Mouse (Mus musculus): Measurements from ENCODE around the gene Sox2. TPM values are rescaled to one million over a fixed set of nuclear protein-coding genes. Genes with fewer than 3 reads are reported as not detected.

Sox2 gene
- not detected in 2 replicates for polyA plus RNA-seq (2012; ENCODE audit: insufficient read depth, insufficient read length, missing spikeins)

GRCm38 (mm10) chr3:34649726-34650620 lies at the start of gene Sox2:
Gene Sox2, plus strand, starts transcription at chr3:34650405.
- Histone ChIP-seq H3K4me3 (ENCODE audit: insufficient read depth, low read length) (no peak within 1 kb of the TSS; the same call in 1 of the 2 replicates), H3K4me1 (ENCODE audit: control insufficient read depth, insufficient read depth, low read length) (no peaks in the 10 kb centered on the region), H3K27ac (ENCODE audit: insufficient read depth, low read depth, low read length) (no peak within 1 kb of the TSS)
- TF ChIP-seq CTCF (IDR thresholded peaks at IDR 0.05; ENCODE audit: low read depth, low read length) (no peak), POLR2A (IDR thresholded peaks at IDR 0.05; ENCODE audit: borderline replicate concordance, low read depth, low read length) (no peak)

DNA sequence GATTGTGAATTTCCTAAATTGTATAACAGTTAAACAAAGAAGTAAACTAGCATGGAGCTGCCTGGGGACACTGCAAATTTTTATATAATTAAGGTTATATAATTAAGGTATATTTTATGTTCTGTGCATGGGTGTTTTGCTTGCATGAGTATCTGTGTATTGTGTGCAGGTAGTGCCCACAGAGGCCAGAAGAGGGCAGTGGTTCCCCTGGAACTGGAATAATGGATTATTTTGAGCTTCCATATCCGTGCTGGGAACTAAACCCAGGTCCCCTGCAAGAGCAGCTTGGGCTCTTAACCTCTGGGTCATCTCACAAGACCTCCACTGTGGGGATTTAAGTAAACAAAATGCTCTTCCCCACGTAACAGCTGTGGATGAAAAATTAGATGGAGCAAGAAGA lies 49.1 kb upstream of the Sox2 start:
- Histone ChIP-seq H3K4me3 (ENCODE audit: insufficient read depth, low read length) (no peak overlapping the region), H3K4me1 (ENCODE audit: control insufficient read depth, insufficient read depth, low read length) (no peaks in the 10 kb centered on the region), H3K27ac (ENCODE audit: insufficient read depth, low read depth, low read length) (no peak overlapping the region)
- no peak for TF ChIP-seq POLR2A (IDR thresholded peaks at IDR 0.05; ENCODE audit: borderline replicate concordance, low read depth, low read length)
- no peak for TF ChIP-seq CTCF (IDR thresholded peaks at IDR 0.05; ENCODE audit: low read depth, low read length)

DNA sequence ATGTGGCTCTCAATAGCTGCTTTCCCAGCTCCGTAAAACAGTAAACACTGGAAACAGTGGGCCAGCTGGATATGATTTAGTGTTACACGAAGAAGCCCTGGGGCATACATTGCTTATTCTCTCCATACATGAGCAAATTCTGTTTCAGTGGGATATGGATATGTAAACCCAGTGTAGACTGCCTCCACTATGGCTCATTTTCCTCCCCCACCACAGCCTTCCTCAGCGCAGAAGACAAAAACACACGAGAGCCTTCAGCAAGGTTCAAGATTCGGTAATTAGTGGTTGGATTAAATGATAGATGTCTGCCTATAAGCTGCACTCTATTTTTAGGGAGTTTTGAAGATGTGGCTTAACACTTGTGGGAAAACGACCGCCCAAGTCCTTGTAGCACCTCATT lies 36.1 kb upstream of the Sox2 start:
- H3K4me3 ChIP-seq (ENCODE audit: insufficient read depth, low read length): no peak overlapping the region
- H3K27ac ChIP-seq (ENCODE audit: insufficient read depth, low read depth, low read length): no peak overlapping the region
- H3K4me1 ChIP-seq (ENCODE audit: control insufficient read depth, insufficient read depth, low read length): no peaks in the 10 kb centered on the region
- no peak for TF ChIP-seq POLR2A (IDR thresholded peaks at IDR 0.05; ENCODE audit: borderline replicate concordance, low read depth, low read length)

DNA sequence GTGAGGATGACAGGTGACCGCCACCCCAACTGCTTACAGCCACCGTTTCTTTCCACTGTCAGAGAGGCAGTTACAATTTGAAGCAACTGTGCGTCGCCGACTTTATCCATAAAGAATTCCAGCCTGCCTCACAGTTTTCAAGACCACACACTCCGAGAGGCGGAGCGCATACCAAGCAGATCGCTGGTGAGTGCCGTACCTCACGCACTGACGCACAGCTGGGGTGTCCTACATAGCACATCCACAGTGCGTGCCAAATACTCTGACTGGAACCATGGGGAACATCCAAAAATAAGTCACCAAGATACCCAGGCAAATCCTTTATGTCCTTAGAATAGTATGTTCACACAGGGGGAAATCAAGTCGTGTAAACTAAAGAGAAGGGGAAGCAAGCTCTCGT lies 34.7 kb upstream of the Sox2 start:
- no peak for TF ChIP-seq POLR2A (IDR thresholded peaks at IDR 0.05; ENCODE audit: borderline replicate concordance, low read depth, low read length)
- no peak for TF ChIP-seq CTCF (IDR thresholded peaks at IDR 0.05; ENCODE audit: low read depth, low read length)
- Histone ChIP-seq H3K27ac (ENCODE audit: insufficient read depth, low read depth, low read length) (no peak overlapping the region), H3K4me3 (ENCODE audit: insufficient read depth, low read length) (no peak overlapping the region), H3K4me1 (ENCODE audit: control insufficient read depth, insufficient read depth, low read length) (no peaks in the 10 kb centered on the region)

DNA sequence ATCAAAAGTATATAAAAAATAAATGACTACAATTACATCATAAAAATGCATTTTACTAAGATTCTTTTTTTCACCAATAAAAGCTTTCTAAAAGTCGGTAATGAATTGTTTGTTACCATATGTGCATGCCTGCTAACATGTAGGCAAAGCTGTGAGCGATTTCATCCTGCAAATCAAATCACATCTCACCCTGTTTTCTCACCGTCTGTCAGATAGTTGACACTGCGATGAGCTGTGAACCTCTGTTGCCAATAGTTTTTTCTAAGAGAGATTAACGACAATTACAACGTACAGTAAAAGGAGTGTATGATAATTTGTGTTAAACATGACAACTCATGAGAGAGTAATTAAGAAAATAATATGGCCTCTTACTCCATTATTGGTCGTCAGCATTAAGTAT lies 31.3 kb upstream of the Sox2 start:
- no peaks in the 10 kb centered on the region for H3K4me1 ChIP-seq (ENCODE audit: control insufficient read depth, insufficient read depth, low read length)
- no peak overlapping the region for H3K27ac ChIP-seq (ENCODE audit: insufficient read depth, low read depth, low read length)
- no peak overlapping the region for H3K4me3 ChIP-seq (ENCODE audit: insufficient read depth, low read length)
- no peak for TF ChIP-seq POLR2A (IDR thresholded peaks at IDR 0.05; ENCODE audit: borderline replicate concordance, low read depth, low read length)
- TF ChIP-seq CTCF (IDR thresholded peaks at IDR 0.05; ENCODE audit: low read depth, low read length): no peak

- Histone ChIP-seq H3K4me3 (ENCODE audit: insufficient read depth, low read length) (no peak overlapping the region), H3K27ac (ENCODE audit: insufficient read depth, low read depth, low read length) (no peak overlapping the region), H3K4me1 (ENCODE audit: control insufficient read depth, insufficient read depth, low read length) (no peaks in the 10 kb centered on the region)
- TF ChIP-seq POLR2A (IDR thresholded peaks at IDR 0.05; ENCODE audit: borderline replicate concordance, low read depth, low read length): no peak
- no peak for TF ChIP-seq CTCF (IDR thresholded peaks at IDR 0.05; ENCODE audit: low read depth, low read length)
Observed at GRCm38 (mm10) chr3:34620121-34620520, 30.1 kb upstream of the Sox2 start.

DNA sequence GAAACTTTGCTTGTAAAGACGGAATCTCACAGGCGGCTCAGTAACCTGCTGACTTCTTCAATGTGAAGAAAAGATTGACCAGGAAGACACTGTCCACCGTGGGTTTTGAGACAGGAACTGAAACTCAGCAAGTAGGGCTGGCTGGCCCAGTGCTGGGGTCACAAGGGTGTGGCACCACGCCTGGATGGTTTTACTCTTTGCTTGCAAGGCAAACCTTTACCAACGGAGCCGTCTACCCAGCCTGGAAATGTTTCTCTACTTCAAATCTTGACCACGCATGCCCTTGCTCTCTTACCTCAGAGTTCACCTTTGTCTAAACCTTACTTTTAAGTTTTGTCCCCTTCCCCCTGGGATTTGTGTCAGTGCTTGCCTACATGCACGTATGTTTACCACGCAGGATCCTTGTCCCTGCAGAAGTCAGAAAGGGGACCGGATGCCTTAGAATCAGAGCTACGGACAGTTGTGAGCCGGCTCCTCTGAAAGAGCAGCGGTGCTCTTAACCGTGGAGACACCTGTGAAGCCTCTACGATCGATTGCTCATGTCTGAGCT lies 25.4 kb upstream of the Sox2 start:
- Histone ChIP-seq H3K4me1 (ENCODE audit: control insufficient read depth, insufficient read depth, low read length) (no peaks in the 10 kb centered on the region), H3K27ac (ENCODE audit: insufficient read depth, low read depth, low read length) (no peak overlapping the region), H3K4me3 (ENCODE audit: insufficient read depth, low read length) (no peak overlapping the region)
- TF ChIP-seq POLR2A (IDR thresholded peaks at IDR 0.05; ENCODE audit: borderline replicate concordance, low read depth, low read length) (no peak), CTCF (IDR thresholded peaks at IDR 0.05; ENCODE audit: low read depth, low read length) (no peak)

- H3K4me3 ChIP-seq (ENCODE audit: insufficient read depth, low read length): no peak overlapping the region
- no peak overlapping the region for H3K27ac ChIP-seq (ENCODE audit: insufficient read depth, low read depth, low read length)
- H3K4me1 ChIP-seq (ENCODE audit: control insufficient read depth, insufficient read depth, low read length): no peaks in the 10 kb centered on the region
- TF ChIP-seq POLR2A (IDR thresholded peaks at IDR 0.05; ENCODE audit: borderline replicate concordance, low read depth, low read length): no peak
- TF ChIP-seq CTCF (IDR thresholded peaks at IDR 0.05; ENCODE audit: low read depth, low read length): no peak
Observed at GRCm38 (mm10) chr3:34626521-34626920, 23.7 kb upstream of the Sox2 start.

DNA sequence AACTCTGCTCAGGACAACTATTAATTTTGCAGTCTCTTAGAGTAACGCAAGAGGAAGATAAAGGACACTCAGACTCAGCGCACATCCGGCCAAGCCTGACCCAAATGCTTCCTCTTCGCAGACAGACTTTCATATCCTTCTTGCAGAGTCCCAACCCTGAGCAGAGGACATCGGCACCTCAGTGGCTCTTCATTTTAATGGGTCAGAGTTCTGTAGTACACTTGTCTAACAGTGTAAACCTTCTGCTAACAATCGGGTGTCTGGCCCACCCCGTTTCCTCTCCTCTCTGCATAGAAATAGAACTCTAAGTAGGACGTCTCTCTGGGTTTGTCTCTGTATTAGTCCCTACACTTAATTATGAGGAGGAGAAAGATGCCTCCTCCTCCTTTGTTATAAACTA lies 20.2 kb upstream of the Sox2 start:
- TF ChIP-seq POLR2A (IDR thresholded peaks at IDR 0.05; ENCODE audit: borderline replicate concordance, low read depth, low read length) (no peak), CTCF (IDR thresholded peaks at IDR 0.05; ENCODE audit: low read depth, low read length) (no peak)
- no peak overlapping the region for H3K4me3 ChIP-seq (ENCODE audit: insufficient read depth, low read length)

GRCm38 (mm10) chr3:34630736-34631135 lies 19.5 kb upstream of the Sox2 start:
- Histone ChIP-seq H3K4me1 (ENCODE audit: control insufficient read depth, insufficient read depth, low read length) (no peaks in the 10 kb centered on the region), H3K4me3 (ENCODE audit: insufficient read depth, low read length) (no peak overlapping the region), H3K27ac (ENCODE audit: insufficient read depth, low read depth, low read length) (no peak overlapping the region)
- TF ChIP-seq POLR2A (IDR thresholded peaks at IDR 0.05; ENCODE audit: borderline replicate concordance, low read depth, low read length): no peak
- TF ChIP-seq CTCF (IDR thresholded peaks at IDR 0.05; ENCODE audit: low read depth, low read length): no peak

More for the DNA sequence above, 20.2 kb upstream of the Sox2 start:
- no peaks in the 10 kb centered on the region for H3K4me1 ChIP-seq (ENCODE audit: control insufficient read depth, insufficient read depth, low read length)
- H3K27ac ChIP-seq (ENCODE audit: insufficient read depth, low read depth, low read length): no peak overlapping the region

Measured in bone marrow macrophage, adult 2 months (primary cell).